Mouse (Mus musculus) forebrain, postnatal 0 days (tissue): ENCODE data around the gene Fpr-rs6. TPM values are rescaled to one million over a fixed set of nuclear protein-coding genes. Genes with fewer than 3 reads are reported as not detected.

ENCODE experiments used
- ATAC-seq: fragments of 200-750 bp; cut with Nextera tagmentation; 2 replicates; pipeline ENCODE4 v1.8.0; 2017; ENCODE audit warnings: mild to moderate bottlenecking, moderate library complexity
- DNase-seq: peaks from one replicate; pipeline ENCODE4 v3.0.0-alpha.2; 2015
- H3K27ac ChIP-seq: fragments of 300-500 bp; sonication (generic); 2 replicates; pipeline ENCODE4 v1.5.1; 2014; ENCODE audit warnings: low read depth, mild to moderate bottlenecking, antibody characterized with exemption, low read length, moderate library complexity, mixed read lengths
- H3K27me3 ChIP-seq: fragments of 300-500 bp; sonication (generic); 2 replicates; pipeline ENCODE4 v1.6.1; 2014; ENCODE audit warnings: mild to moderate bottlenecking, low read length, mixed read lengths; ENCODE audit not compliant: insufficient read depth
- H3K36me3 ChIP-seq: fragments of 300-500 bp; sonication (generic); 2 replicates; pipeline ENCODE4 v1.6.1; 2014; ENCODE audit warnings: mild to moderate bottlenecking, moderate library complexity; ENCODE audit not compliant: insufficient read depth
- H3K4me1 ChIP-seq: fragments of 300-500 bp; sonication (generic); 2 replicates; pipeline ENCODE4 v1.6.1; 2014; ENCODE audit warnings: antibody characterized with exemption; ENCODE audit not compliant: insufficient read depth
- H3K4me2 ChIP-seq: fragments of 300-500 bp; sonication (generic); 2 replicates; pipeline ENCODE4 v1.6.1; 2014; ENCODE audit warnings: low read depth, mild to moderate bottlenecking, moderate library complexity
- H3K4me3 ChIP-seq: fragments of 300-500 bp; sonication (generic); 2 replicates; pipeline ENCODE4 v1.5.1; 2014; ENCODE audit warnings: low read depth, low read length, mixed read lengths
- H3K9ac ChIP-seq: fragments of 300-500 bp; sonication (generic); 2 replicates; pipeline ENCODE4 v1.6.1; 2014; ENCODE audit warnings: mild to moderate bottlenecking
- H3K9me3 ChIP-seq: fragments of 300-500 bp; sonication (generic); 2 replicates; pipeline ENCODE4 v1.6.1; 2016; ENCODE audit warnings: low read length
- CTCF ChIP-seq: sonication (generic); IDR thresholded peaks from 2 replicates; pipeline ENCODE4 v1.5.1; 2016; ENCODE audit warnings: antibody characterized with exemption, control low read depth, low read depth
- polyA plus RNA-seq: library from polyadenylated mRNA; unstranded; fragments of >200 nt; fragmentation: Nextera tagmentation; extraction: Ambion mirVana; gene quantifications from 2 replicates; pipeline ENCODE4 v1.2.1, GENCODE M21; 2015
- total RNA-seq: library from RNA; depleted of rRNA; stranded (reverse); fragments of >200 nt; gene quantifications from 2 replicates; pipeline ENCODE4 v1.2.3, GENCODE M21; 2014; rRNA removed

Gene Fpr-rs6
- total RNA-seq (not detected in 2 replicates), polyA plus RNA-seq (not detected in 2 replicates)

- ATAC-seq, result no peak
- Histone ChIP-seq H3K36me3 (no peaks in the 10 kb centered on the region), H3K4me1 (no peaks in the 10 kb centered on the region), H3K4me3 (no peak within 1 kb of the TSS), H3K9ac (no peak within 1 kb of the TSS), H3K27me3 (no peaks in the 10 kb centered on the region), H3K4me2 (no peak within 1 kb of the TSS), H3K27ac (no peak within 1 kb of the TSS), H3K9me3 (peaks cover 2% of the 10 kb centered on the region; the same call in 1 of the 2 replicates)
- no peak for TF ChIP-seq CTCF
- no peak for DNase-seq
Observed at GRCm38 (mm10) chr17:20182997-20183396, at the start of gene Fpr-rs6. Gene Fpr-rs6 (minus strand): TSS chr17:20183097.

Other genes with a start within 250 kb of the Fpr-rs6 start
- not detected in 2 replicates for gene Vmn2r104, start 134.8 kb downstream of the Fpr-rs6 start, total RNA-seq
- not detected in 2 replicates for gene Vmn2r104, start 134.8 kb downstream of the Fpr-rs6 start, polyA plus RNA-seq
- gene Fpr-rs7, start 68.9 kb downstream of the Fpr-rs6 start, total RNA-seq, result not detected in 2 replicates
- gene Fpr-rs7, start 68.9 kb downstream of the Fpr-rs6 start, polyA plus RNA-seq, result not detected in 2 replicates
- gene Vmn2r105, start 52.0 kb upstream of the Fpr-rs6 start, total RNA-seq, result not detected in 2 replicates
- not detected in 2 replicates for gene Vmn2r105, start 52.0 kb upstream of the Fpr-rs6 start, polyA plus RNA-seq
- not detected in 2 replicates for gene Vmn2r106, start 102.5 kb upstream of the Fpr-rs6 start, total RNA-seq
- not detected in 2 replicates for gene Vmn2r106, start 102.5 kb upstream of the Fpr-rs6 start, polyA plus RNA-seq
- not detected in 2 replicates for gene Vmn2r107, start 162.1 kb upstream of the Fpr-rs6 start, total RNA-seq
- not detected in 2 replicates for gene Vmn2r107, start 162.1 kb upstream of the Fpr-rs6 start, polyA plus RNA-seq
- not detected in 2 replicates for gene Vmn1r224, start 231.0 kb upstream of the Fpr-rs6 start, total RNA-seq
- gene Vmn1r224, start 231.0 kb upstream of the Fpr-rs6 start, polyA plus RNA-seq, result not detected in 2 replicates